Mouse (Mus musculus) thymus, adult 18-20 months (tissue): ENCODE measurements around the gene Pla2g1b.
"Not testable (repeated sequence)": the region's sequence is repeated elsewhere in the genome, so short reads cannot be mapped to it uniquely, and the experiment has no call there.

ENCODE experiments used
- DNase-seq, 2 experiments: peaks; one replicate each; pipeline ENCODE4 v3.0.0; 2022; ENCODE audit warnings: mixed read lengths in 2 of 2

The Pla2g1b gene

GRCm38 (mm10) chr5:115485489-115486205 lies 19.6 kb downstream of the Pla2g1b start:
- no peak for DNase-seq

DNA sequence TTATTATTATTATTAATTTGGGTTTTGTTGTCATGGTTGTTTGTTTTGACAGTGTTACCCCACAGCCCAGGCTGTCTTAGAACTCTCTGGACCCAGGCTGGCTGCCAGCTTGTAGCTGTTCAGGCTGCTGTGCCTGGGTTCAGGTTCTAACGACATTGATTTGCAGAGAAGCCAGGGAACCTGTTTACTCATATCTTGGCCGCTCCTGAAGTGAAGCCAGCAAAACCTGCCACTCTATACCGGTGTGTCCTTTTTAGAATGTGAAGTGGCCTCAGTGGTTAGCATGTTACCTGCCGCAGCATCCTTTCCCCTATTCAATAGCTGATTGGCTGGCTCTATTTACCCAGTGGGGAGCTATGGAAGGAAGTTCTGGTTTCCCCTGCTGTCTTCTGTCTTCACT lies 20.7 kb downstream of the Pla2g1b start:
- DNase-seq, result no peak

GRCm38 (mm10) chr5:115487353-115487752 lies 21.3 kb downstream of the Pla2g1b start:
- no peak for DNase-seq

- no peak for DNase-seq
These were observed 22.0 kb downstream of the Pla2g1b start for GRCm38 (mm10) chr5:115487942-115488580.

- peak; percentile 53 to 76 for DNase-seq
These were observed 23.0 kb downstream of the Pla2g1b start for GRCm38 (mm10) chr5:115488841-115489698.

DNA sequence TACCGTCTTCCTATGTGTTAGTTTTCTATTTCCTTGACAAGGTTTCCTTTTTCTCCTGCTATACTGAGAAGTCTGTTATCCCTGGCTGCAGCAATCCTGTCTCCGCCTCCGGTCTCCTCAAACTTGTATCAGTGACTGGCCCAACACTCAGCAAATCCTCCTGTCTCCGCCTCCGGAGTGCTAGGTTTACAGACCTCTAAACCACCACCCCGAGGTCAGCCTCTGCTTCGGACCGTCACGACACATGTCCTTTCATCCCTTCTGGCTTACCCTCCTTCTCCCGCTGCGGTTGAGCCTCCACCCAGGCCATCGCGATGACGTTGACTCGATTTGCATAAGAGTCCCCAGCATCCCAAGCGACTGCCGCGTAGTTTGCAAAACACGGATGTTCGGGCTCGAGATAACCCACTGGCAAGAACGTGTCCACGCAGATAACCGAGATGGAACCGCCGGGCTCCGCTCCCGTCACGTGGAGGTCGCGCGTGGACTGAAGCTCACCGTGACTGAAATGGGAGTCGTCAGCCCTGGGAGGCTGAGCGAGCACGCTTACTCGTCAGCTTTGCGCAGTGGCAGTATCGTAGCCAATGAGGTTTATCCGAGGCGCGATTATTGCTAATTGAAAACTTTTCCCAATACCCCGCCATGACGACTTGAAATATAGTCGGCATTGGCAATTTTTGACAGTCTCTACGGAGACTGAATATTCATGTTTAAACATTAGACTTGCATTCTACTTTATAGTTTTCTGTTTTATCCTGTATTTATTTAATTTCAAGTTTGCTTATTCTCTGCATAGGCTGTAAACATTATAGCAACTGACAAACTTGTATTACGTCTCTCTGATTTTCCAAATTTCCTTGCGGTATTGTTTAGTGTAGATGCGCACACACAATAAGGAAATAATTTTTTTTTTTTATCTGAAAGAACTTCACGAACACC lies 23.9 kb downstream of the Pla2g1b start:
- peak; percentile 69 to 81 for DNase-seq

- no peak for DNase-seq
These were observed 24.6 kb downstream of the Pla2g1b start for GRCm38 (mm10) chr5:115490638-115491000.

- no peak for DNase-seq
These were observed 25.0 kb downstream of the Pla2g1b start for GRCm38 (mm10) chr5:115491076-115491475.

DNA sequence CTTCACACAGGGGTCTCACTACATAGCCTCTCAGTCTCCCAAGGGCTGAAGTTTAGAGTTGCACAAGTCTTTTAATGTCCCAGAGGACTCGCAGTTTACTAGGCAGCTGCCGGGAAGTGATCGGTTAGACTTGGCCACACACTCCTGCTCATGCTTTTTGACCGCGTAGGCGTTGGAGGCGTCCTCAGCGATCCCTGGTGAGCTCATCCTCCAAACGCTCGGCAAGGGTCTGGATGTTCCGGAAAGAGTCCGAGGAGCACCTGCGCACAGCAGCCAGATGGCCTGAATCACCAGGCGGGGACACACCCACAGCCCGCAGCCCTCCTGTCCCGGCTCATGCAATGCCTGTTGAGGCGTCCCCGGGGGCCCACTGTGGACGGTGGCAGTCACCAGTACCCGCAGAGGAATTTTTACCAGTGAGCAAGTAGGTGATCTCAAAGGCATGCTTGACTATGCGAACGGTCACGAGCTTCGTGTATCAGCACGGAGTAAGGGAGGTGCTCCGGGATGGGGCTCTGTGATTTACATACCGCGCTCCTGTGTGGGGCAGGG lies 25.8 kb downstream of the Pla2g1b start:
- DNase-seq, result peak in 1 of 2 experiments; percentile 55

GRCm38 (mm10) chr5:115492711-115493335 lies 26.8 kb downstream of the Pla2g1b start:
- DNase-seq, result no peak

GRCm38 (mm10) chr5:115493441-115493840 lies 27.4 kb downstream of the Pla2g1b start:
- no peak for DNase-seq

DNA sequence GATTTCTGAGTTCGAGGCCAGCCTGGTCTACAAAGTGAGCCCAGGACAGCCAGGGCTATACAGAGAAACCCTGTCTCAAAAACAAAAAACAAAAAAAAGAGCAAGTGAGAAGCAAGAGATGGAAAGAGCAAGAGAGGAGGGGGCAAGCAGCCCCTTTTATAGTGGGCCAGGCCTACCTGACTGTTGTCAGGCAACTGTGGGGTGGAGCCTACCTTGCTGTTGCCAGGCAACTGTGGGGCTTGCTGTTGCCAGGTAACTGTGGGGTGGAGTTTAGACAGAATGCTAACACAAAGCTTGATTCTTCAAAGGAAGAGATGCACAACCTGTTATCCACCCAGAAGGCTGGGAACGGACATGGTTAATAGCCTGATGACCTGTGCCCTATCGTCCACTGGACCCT lies 29.6 kb downstream of the Pla2g1b start:
- not testable (repeated sequence) for DNase-seq

DNA sequence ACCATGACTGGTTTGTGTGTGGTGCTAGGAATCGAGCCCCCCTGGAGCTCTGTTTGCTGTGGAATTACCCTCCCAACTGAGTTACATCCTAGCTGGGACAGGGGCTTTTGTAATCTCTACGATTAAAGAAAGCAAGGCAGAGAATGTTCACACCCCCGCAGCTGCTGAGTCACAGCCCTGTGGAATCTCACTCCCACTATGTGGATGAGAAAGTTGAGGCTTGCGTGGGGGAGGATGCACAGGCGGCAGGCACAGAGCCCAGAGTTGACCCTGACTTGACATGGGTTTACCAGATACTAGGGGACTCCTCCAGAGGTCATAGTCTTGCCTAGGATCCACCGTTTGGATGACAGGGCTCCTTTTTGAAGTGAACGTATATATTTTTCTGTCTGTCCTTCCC lies 31.0 kb downstream of the Pla2g1b start:
- DNase-seq, result no peak

GRCm38 (mm10) chr5:115498307-115499240 lies 32.5 kb downstream of the Pla2g1b start:
- no peak for DNase-seq

DNA sequence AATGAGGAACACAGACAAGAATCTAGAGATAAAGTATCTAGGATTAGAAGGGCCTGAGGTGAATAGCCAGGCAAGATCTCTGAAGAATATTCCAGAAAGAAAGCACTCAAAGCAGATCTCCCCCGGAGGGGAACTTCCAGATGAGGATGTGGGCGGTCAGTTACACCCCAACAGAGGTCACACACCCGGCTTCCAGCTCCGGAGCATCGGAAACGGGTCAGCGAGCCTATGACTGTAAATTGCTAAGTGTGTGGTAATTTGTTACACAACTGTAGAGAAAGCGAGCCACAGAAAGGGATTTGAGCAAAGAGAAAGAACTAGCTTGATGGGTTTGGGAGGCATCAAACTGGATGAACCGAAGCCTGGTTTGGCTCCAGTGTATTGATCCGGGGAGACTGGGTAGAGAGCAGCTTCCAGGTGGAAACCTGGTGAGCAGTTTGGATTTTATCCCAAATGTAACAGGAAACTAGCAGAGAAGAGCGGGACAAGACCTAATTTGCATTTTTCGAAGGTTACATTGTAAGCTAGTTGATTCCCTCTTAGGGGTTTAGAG lies 34.4 kb downstream of the Pla2g1b start:
- no peak for DNase-seq

DNA sequence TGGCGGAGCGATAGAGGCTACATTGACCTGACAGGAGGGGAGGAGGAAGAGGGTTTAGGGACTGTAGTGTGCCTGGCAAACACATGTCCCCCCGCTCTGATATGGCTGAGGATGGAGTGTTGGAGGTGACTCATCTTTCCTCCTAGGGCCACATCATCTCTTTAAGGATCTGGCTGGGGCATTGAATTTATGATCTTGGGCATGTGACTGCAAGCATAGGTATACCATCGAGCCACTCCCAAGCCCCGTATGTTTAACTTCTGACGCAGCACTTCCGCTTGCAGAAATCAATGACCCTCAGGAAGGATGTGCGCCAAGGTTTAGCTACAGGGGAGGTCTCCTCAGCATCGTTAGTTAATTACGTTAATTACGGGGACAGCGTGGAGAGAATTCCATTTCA lies 37.0 kb downstream of the Pla2g1b start:
- no peak for DNase-seq

DNA sequence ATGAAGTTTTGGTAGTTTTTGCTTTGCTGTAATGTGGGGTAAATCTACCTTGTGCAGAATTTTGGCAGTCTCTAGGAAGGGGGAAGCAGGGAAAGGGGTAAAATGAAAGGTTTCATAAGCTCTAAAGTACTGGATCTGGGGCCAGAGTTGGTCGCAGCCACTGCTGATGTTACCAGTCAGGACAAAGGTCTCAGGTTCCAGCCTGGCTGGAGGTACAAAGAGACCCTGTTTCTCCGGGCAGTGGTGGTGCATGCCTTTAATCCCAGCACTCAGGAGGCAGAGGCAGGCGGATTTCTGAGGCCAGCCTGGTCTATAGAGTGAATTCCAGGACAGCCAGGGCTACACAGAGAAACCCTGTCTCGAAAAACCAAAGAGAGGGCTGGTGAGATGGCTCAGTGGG lies 39.6 kb downstream of the Pla2g1b start:
- not testable (repeated sequence) for DNase-seq

- DNase-seq, result peak; percentile 84 to 87
These were observed 40.6 kb downstream of the Pla2g1b start, which contains the start of gene Pxn for GRCm38 (mm10) chr5:115506454-115507201. Pxn (plus strand) TSS chr5:115506676.

- no peak for DNase-seq
These were observed 41.4 kb downstream of the Pla2g1b start for GRCm38 (mm10) chr5:115507267-115507980.
